Mouse (Mus musculus) frontal cortex, postnatal 25 days (tissue): Measurements from ENCODE around the gene Raph1.

Source experiments
- DNase-seq, 2 experiments: peaks; one replicate each; pipeline ENCODE4 v3.0.0; 2022; ENCODE audit warnings: low spot score in 2 of 2

The Raph1 gene

GRCm38 (mm10) chr1:60432497-60432896, 134.4 kb downstream of the Raph1 start:
- DNase-seq = no peak
